Mouse (Mus musculus) effector memory CD4-positive, alpha-beta T cell, adult 5 months (primary cell): ENCODE data around the gene Serpina1b. TPM values are rescaled to one million over a fixed set of nuclear protein-coding genes. Genes with fewer than 3 reads are reported as not detected.

Source experiments
- polyA plus RNA-seq: library from polyadenylated mRNA; unstranded; fragments of 100-300 nt; shearing (Covaris generic); gene quantifications from one replicate; pipeline ENCODE4 v1.2.1, GENCODE M21; 2017

Gene Serpina1b
- polyA plus RNA-seq: not detected

DNA sequence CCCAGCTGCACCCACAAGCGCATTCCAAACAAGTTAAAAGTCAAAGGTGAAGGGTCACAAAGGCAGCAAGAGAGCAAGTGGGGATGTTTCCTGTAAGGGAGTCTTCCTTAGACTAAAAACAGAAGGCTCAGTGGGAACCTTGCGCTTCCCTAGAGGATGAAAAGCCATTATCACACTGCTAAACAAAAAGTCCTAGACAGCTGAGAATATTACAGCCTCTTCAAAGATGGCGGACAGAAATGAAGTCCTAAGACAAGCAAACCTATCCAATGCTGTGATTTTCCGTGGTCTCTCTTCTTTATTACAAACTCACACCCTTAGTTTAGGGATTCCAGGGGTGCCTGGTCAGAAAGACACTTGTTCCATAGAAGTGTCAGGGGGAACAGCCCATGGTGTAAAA, at the start of gene Serpina1b:
Gene Serpina1b, minus strand, starts transcription at position 101 of the 400 bp plus-strand sequence.

DNA sequence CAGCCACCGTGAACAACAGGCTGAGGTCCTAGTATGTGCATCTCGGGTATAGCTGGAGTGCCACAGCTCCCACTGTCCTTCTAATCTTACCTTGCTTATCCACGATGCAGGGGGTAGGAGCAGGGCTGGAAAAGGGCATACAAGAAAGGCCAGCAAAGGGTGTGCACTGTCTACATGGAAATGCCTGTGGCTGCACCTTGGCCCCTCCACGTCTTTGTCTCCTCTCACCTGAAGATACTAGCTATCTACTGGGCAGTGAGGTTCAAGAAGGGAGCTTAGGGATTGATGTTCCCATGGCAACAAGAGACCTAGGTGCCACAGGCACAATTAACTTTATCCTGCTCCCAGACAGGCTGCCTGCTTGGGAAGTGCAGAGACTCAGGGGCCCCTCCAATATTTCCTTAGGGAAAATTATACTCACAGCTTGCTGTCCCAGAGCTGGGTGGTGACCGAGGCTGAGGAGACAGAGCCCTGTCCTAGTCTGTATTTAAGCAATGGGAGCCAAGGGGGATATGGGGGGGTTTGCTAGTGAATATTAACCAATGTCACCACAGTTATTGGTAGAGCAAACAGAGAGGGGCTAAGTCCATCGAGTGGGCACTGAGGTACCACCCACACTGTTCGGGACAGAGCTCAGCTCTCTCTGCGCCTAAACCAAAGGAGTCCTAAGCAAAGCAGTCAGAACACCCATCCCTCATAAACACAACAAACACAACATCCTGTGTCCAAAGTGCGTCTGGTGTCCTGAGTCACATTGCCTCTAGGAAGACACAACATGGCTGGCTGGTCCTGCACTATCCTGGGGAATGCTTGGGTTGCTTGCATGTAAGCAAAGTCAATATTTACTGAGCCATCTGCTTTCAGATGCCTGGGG, 33.2 kb upstream of the Serpina1b start, which contains the start of gene Serpina1a:
Gene Serpina1a, minus strand, starts transcription at position 462 of the 874 bp plus-strand sequence.

DNA sequence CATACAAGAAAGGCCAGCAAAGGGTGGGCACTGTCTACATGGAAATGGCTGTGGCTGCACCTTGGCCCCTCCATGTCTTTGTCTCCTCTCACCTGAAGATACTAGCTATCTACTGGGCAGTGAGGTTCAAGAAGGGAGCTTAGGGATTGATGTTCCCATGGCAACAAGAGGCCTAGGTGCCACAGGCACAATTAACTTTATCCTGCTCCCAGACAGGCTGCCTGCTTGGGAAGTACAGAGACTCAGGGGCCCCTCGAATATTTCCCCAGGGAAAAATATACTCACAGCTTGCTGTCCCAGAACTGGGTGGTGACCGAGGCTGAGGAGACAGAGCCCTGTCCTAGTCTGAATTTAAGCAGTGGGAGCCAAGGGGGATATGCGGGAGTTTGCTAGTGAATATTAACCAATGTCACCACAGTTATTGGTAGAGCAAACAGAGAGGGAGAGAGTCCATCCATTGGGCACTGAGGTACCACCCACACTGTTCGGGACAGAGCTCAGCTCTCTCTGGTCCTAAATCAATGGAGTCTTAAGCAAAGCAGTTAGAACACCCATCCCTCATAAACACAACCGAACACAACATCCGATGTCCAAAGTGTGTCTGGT, 56.8 kb downstream of the Serpina1b start, which contains the start of gene Serpina1d:
Gene Serpina1d, minus strand, starts transcription at position 347 of the 606 bp plus-strand sequence.

DNA sequence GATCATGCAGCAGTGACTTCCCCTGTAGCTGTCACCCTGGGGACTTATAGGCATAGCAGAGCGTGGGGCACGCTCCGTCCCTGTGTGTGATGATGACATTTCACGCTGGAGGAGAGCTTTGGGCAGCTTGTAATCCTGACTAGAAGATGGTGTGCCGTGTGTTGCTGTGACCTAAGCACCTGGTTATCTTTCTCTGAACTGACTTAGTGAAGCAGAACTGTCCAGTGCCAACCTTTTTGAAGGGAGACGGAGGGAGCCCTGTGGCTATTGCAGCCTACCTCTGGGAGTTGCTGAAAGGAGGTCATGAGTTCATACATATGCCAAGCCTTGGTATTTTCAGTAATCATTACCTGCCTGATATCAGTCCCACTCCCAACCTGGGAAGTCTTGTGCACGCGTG, 134.7 kb downstream of the Serpina1b start, which contains the start of gene Serpina1f:
Gene Serpina1f, minus strand, starts transcription at position 101 of the 400 bp plus-strand sequence.

Other genes starting within 250 kb of the Serpina1b start
- not detected for gene Serpina10, start 198.9 kb downstream of the Serpina1b start, polyA plus RNA-seq
- gene Serpina6, start 173.2 kb downstream of the Serpina1b start, polyA plus RNA-seq: not detected
- not detected for gene Serpina16, start 154.2 kb downstream of the Serpina1b start, polyA plus RNA-seq
- gene Serpina1f, start 134.8 kb downstream of the Serpina1b start, polyA plus RNA-seq: not detected
- not detected for gene Serpina1d, start 56.8 kb downstream of the Serpina1b start, polyA plus RNA-seq
- not detected for gene Serpina1a, start 33.2 kb upstream of the Serpina1b start, polyA plus RNA-seq
- gene Serpina1c, start 74.5 kb upstream of the Serpina1b start, polyA plus RNA-seq: not detected
- not detected for gene Serpina1e, start 128.6 kb upstream of the Serpina1b start, polyA plus RNA-seq
- gene Serpina11, start 159.6 kb upstream of the Serpina1b start, polyA plus RNA-seq: not detected
- gene Serpina9, start 183.4 kb upstream of the Serpina1b start, polyA plus RNA-seq: 1.7 TPM
- gene Serpina12, start 214.1 kb upstream of the Serpina1b start, polyA plus RNA-seq: not detected